Mouse (Mus musculus): ENCODE measurements around the gene Wap. TPM values are rescaled to one million over a fixed set of nuclear protein-coding genes. Genes with fewer than 3 reads are reported as not detected.
"Not testable (repeated sequence)": the region's sequence is repeated elsewhere in the genome, so short reads cannot be mapped to it uniquely, and the experiment has no call there.

Wap gene
- polyA plus RNA-seq, 1 experiment from 2014 or later, result not detected

- Histone ChIP-seq H3K27me3 (ENCODE audit: insufficient read depth, low read length) (peaks cover 8% of the 10 kb centered on the region; the same call in 1 of the 2 replicates), H3K36me3 (replicated peaks; ENCODE audit: insufficient read depth, low read length) (no peaks in the 10 kb centered on the region), H3K9ac (replicated peaks) (no peak within 1 kb of the TSS), H3K4me1 (ENCODE audit: insufficient read depth) (no peaks in the 10 kb centered on the region; the same call in 1 of the 2 replicates), H3K4me3 (ENCODE audit: low read depth, low read length) (peak within 1 kb of the TSS; percentile 21), H3K9me3 (ENCODE audit: low read length) (no peaks in the 10 kb centered on the region), H3K27ac (ENCODE audit: low read depth) (no peak within 1 kb of the TSS), H3K4me2 (ENCODE audit: low read depth, low read length) (peak within 1 kb of the TSS; percentile 66)
- WGBS (ENCODE audit: insufficient replicate concordance), result under 1% methylated on average over 17 of the region's 18 CpGs
- no peak for TF ChIP-seq EP300 (IDR thresholded peaks at IDR 0.05; ENCODE audit: low read depth)
- TF ChIP-seq CTCF (IDR thresholded peaks at IDR 0.05; ENCODE audit: low read depth), result no peak
- DNase-seq (peak; percentile 72), ATAC-seq (peak; percentile 68)
Measured at GRCm38 (mm10) chr11:6658271-6658670, 19.8 kb upstream of the Wap start, which contains the start of gene Ramp3. Ramp3 (plus strand) TSS chr11:6658521.

GRCm38 (mm10) chr11:6654903-6655302, 16.5 kb upstream of the Wap start:
- Histone ChIP-seq H3K4me2 (ENCODE audit: low read depth, low read length) (no peak overlapping the region), H3K27me3 (ENCODE audit: insufficient read depth, low read length) (peaks cover 8% of the 10 kb centered on the region; the same call in 1 of the 2 replicates), H3K4me3 (ENCODE audit: low read depth, low read length) (no peak overlapping the region), H3K36me3 (replicated peaks; ENCODE audit: insufficient read depth, low read length) (no peaks in the 10 kb centered on the region), H3K4me1 (ENCODE audit: insufficient read depth) (no peaks in the 10 kb centered on the region; the same call in 1 of the 2 replicates), H3K9ac (replicated peaks) (no peak overlapping the region), H3K27ac (ENCODE audit: low read depth) (no peak overlapping the region), H3K9me3 (ENCODE audit: low read length) (no peaks in the 10 kb centered on the region)
- TF ChIP-seq CTCF (IDR thresholded peaks at IDR 0.05; ENCODE audit: low read depth) (peak; percentile 91), EP300 (IDR thresholded peaks at IDR 0.05; ENCODE audit: low read depth) (no peak)
- ATAC-seq (peak; percentile 55; the same call in 1 of the 2 replicates), DNase-seq (peak; percentile 80)
- 4% methylated on average over 2 of the region's 2 CpGs for WGBS (ENCODE audit: insufficient replicate concordance)

- not testable (repeated sequence) for DNase-seq, ATAC-seq
- 66% methylated on average over 3 of the region's 3 CpGs for WGBS (ENCODE audit: insufficient replicate concordance)
Measured at GRCm38 (mm10) chr11:6652978-6653377, 14.5 kb upstream of the Wap start.

GRCm38 (mm10) chr11:6650519-6650918, 12.1 kb upstream of the Wap start:
- H3K27me3 ChIP-seq (ENCODE audit: insufficient read depth, low read length), result no peaks in the 10 kb centered on the region; the same call in 1 of the 2 replicates
- no peak for TF ChIP-seq CTCF (IDR thresholded peaks at IDR 0.05; ENCODE audit: low read depth)
- no peak for TF ChIP-seq EP300 (IDR thresholded peaks at IDR 0.05; ENCODE audit: low read depth)
- no peak overlapping the region for H3K4me2 ChIP-seq (ENCODE audit: low read depth, low read length)
- no peaks in the 10 kb centered on the region for H3K4me1 ChIP-seq (ENCODE audit: insufficient read depth)
- 51% methylated on average over 7 of the region's 7 CpGs for WGBS (ENCODE audit: insufficient replicate concordance)
- H3K4me3 ChIP-seq (ENCODE audit: low read depth, low read length), result no peak overlapping the region
- ATAC-seq (no peak), DNase-seq (no peak)
- no peaks in the 10 kb centered on the region for H3K36me3 ChIP-seq (replicated peaks; ENCODE audit: insufficient read depth, low read length)
- H3K9me3 ChIP-seq (ENCODE audit: low read length), result no peaks in the 10 kb centered on the region
- no peak overlapping the region for H3K27ac ChIP-seq (ENCODE audit: low read depth)
- no peak overlapping the region for H3K9ac ChIP-seq (replicated peaks)

More at GRCm38 (mm10) chr11:6652978-6653377, 14.5 kb upstream of the Wap start:
- H3K27me3 ChIP-seq (ENCODE audit: insufficient read depth, low read length); H3K4me2 ChIP-seq (ENCODE audit: low read depth, low read length); H3K9ac ChIP-seq (replicated peaks); H3K36me3 ChIP-seq (replicated peaks; ENCODE audit: insufficient read depth, low read length); H3K27ac ChIP-seq (ENCODE audit: low read depth); H3K4me1 ChIP-seq (ENCODE audit: insufficient read depth); H3K4me3 ChIP-seq (ENCODE audit: low read depth, low read length); H3K9me3 ChIP-seq (ENCODE audit: low read length): not testable (repeated sequence)
- TF ChIP-seq CTCF (IDR thresholded peaks at IDR 0.05; ENCODE audit: low read depth), result peak; percentile 61

- no peaks in the 10 kb centered on the region for H3K4me1 ChIP-seq (ENCODE audit: insufficient read depth)
- 49% methylated on average over 9 of the region's 9 CpGs for WGBS (ENCODE audit: insufficient replicate concordance)
Measured at GRCm38 (mm10) chr11:6647831-6648724, 9.6 kb upstream of the Wap start.

GRCm38 (mm10) chr11:6644566-6644965, 6.1 kb upstream of the Wap start:
- no peak for TF ChIP-seq EP300 (IDR thresholded peaks at IDR 0.05; ENCODE audit: low read depth)
- no peak for TF ChIP-seq CTCF (IDR thresholded peaks at IDR 0.05; ENCODE audit: low read depth)
- Histone ChIP-seq H3K36me3 (replicated peaks; ENCODE audit: insufficient read depth, low read length) (no peaks in the 10 kb centered on the region), H3K4me1 (ENCODE audit: insufficient read depth) (no peaks in the 10 kb centered on the region), H3K9ac (replicated peaks) (no peak overlapping the region), H3K9me3 (ENCODE audit: low read length) (no peaks in the 10 kb centered on the region), H3K27me3 (ENCODE audit: insufficient read depth, low read length) (no peaks in the 10 kb centered on the region), H3K27ac (ENCODE audit: low read depth) (no peak overlapping the region), H3K4me3 (ENCODE audit: low read depth, low read length) (no peak overlapping the region), H3K4me2 (ENCODE audit: low read depth, low read length) (no peak overlapping the region)
- no peak for DNase-seq
- WGBS (ENCODE audit: insufficient replicate concordance), result 82% methylated on average over 6 of the region's 6 CpGs
- no peak for ATAC-seq

More at GRCm38 (mm10) chr11:6647831-6648724, 9.6 kb upstream of the Wap start:
- H3K9ac ChIP-seq (replicated peaks), result no peak overlapping the region
- H3K27ac ChIP-seq (ENCODE audit: low read depth), result no peak overlapping the region
- DNase-seq, result no peak
- TF ChIP-seq CTCF (IDR thresholded peaks at IDR 0.05; ENCODE audit: low read depth), result peak; percentile 37
- TF ChIP-seq EP300 (IDR thresholded peaks at IDR 0.05; ENCODE audit: low read depth), result no peak
- ATAC-seq, result no peak
- H3K27me3 ChIP-seq (ENCODE audit: insufficient read depth, low read length), result no peaks in the 10 kb centered on the region
- no peaks in the 10 kb centered on the region for H3K9me3 ChIP-seq (ENCODE audit: low read length)
- H3K4me2 ChIP-seq (ENCODE audit: low read depth, low read length), result no peak overlapping the region
- no peaks in the 10 kb centered on the region for H3K36me3 ChIP-seq (replicated peaks; ENCODE audit: insufficient read depth, low read length)
- H3K4me3 ChIP-seq (ENCODE audit: low read depth, low read length), result no peak overlapping the region
